Mouse (Mus musculus): ENCODE measurements around the gene Zfp65. TPM values are rescaled to one million over a fixed set of nuclear protein-coding genes. Genes with fewer than 3 reads are reported as not detected.
"Not testable (repeated sequence)": the region's sequence is repeated elsewhere in the genome, so short reads cannot be mapped to it uniquely, and the experiment has no call there.

The Zfp65 gene
- polyA plus RNA-seq, 1 experiment from 2014 or later, result 6.7 TPM

- Histone ChIP-seq H3K27me3 (ENCODE audit: low read depth, poor library complexity, severe bottlenecking) (no peaks in the 10 kb centered on the region), H3K36me3 (no peaks in the 10 kb centered on the region), H3K4me1 (peaks cover 9% of the 10 kb centered on the region), H3K4me3 (no peak within 1 kb of the TSS), H3K9me3 (replicated peaks) (0 out of 2 replicates have a peak, but pooled peaks cover 6% of the 10 kb centered on the region), H3K27ac (replicated peaks) (no peak within 1 kb of the TSS)
- DNase-seq (ENCODE audit: low spot score), result no peak
- 82% methylated on average over 4 of the region's 4 CpGs for whole genome bisulfite sequencing
Observed at GRCm38 (mm10) chr13:67686971-67687370, 42.0 kb downstream of the Zfp65 start, which contains the start of gene Zfp738. Gene Zfp738 (minus strand): TSS chr13:67687071.

- H3K36me3 ChIP-seq; H3K27me3 ChIP-seq (ENCODE audit: low read depth, poor library complexity, severe bottlenecking); DNase-seq (ENCODE audit: low spot score); H3K9me3 ChIP-seq (replicated peaks); H3K4me1 ChIP-seq: not testable (repeated sequence)
- 80% methylated on average over 2 of the region's 2 CpGs for WGBS
- Histone ChIP-seq H3K27ac (replicated peaks) (peak overlapping the region; percentile 82), H3K4me3 (peak overlapping the region; percentile 73)
Observed at GRCm38 (mm10) chr13:67683841-67684240, 45.1 kb downstream of the Zfp65 start.

- peak; percentile 82 for DNase-seq (ENCODE audit: low spot score)
- not testable (repeated sequence) for H3K9me3 ChIP-seq (replicated peaks); H3K36me3 ChIP-seq; H3K27me3 ChIP-seq (ENCODE audit: low read depth, poor library complexity, severe bottlenecking); H3K4me1 ChIP-seq
- 17% methylated on average over 16 of the region's 16 CpGs for WGBS
- peak overlapping the region; percentile 82 for H3K27ac ChIP-seq (replicated peaks)
- peak overlapping the region; percentile 73 for H3K4me3 ChIP-seq
Observed at GRCm38 (mm10) chr13:67682959-67683735, 45.8 kb downstream of the Zfp65 start.

- H3K27me3 ChIP-seq (ENCODE audit: low read depth, poor library complexity, severe bottlenecking), result no peaks in the 10 kb centered on the region
- no peak overlapping the region for H3K4me3 ChIP-seq
- H3K27ac ChIP-seq (replicated peaks), result no peak overlapping the region
- DNase-seq (ENCODE audit: low spot score), result no peak
- WGBS, result 90% methylated on average over 2 of the region's 2 CpGs
- H3K4me1 ChIP-seq, result no peaks in the 10 kb centered on the region
- H3K36me3 ChIP-seq, result peaks cover 17% of the 10 kb centered on the region
- no peaks in the 10 kb centered on the region for H3K9me3 ChIP-seq (replicated peaks)
Observed at GRCm38 (mm10) chr13:67674902-67675301, 54.1 kb downstream of the Zfp65 start.

Other genes with a start within 250 kb of the Zfp65 start
- gene Zfp874b, start 244.9 kb downstream of the Zfp65 start, polyA plus RNA-seq (2016; fragmentation: Nextera tagmentation; extraction: Ambion mirVana), result 1.4 and 1.6 TPM in 2 replicates
- gene Zfp58, start 228.6 kb downstream of the Zfp65 start, polyA plus RNA-seq (2016; fragmentation: Nextera tagmentation; extraction: Ambion mirVana), result 15.1 and 15.9 TPM in 2 replicates
- 0.29 TPM in 1 of 2 replicates, not detected in the other for gene Gm26965, start 203.0 kb downstream of the Zfp65 start, polyA plus RNA-seq (2016; fragmentation: Nextera tagmentation; extraction: Ambion mirVana)
- 24.3 and 27.5 TPM in 2 replicates for gene Zfp87, start 203.0 kb downstream of the Zfp65 start, polyA plus RNA-seq (2016; fragmentation: Nextera tagmentation; extraction: Ambion mirVana)
- gene Zfp748, start 175.3 kb downstream of the Zfp65 start, polyA plus RNA-seq (2016; fragmentation: Nextera tagmentation; extraction: Ambion mirVana), result 17.7 and 19.0 TPM in 2 replicates
- 3.2 and 3.7 TPM in 2 replicates for gene Zfp729b, start 119.5 kb downstream of the Zfp65 start, polyA plus RNA-seq (2016; fragmentation: Nextera tagmentation; extraction: Ambion mirVana)
- not detected in 2 replicates for gene Gm49345, start 91.4 kb downstream of the Zfp65 start, polyA plus RNA-seq (2016; fragmentation: Nextera tagmentation; extraction: Ambion mirVana)
- gene Zfp729a, start 91.4 kb downstream of the Zfp65 start, polyA plus RNA-seq (2016; fragmentation: Nextera tagmentation; extraction: Ambion mirVana), result 2.2 and 3.3 TPM in 2 replicates
- 9.8 and 10.7 TPM in 2 replicates for gene Zfp738, start 42.1 kb downstream of the Zfp65 start, polyA plus RNA-seq (2016; fragmentation: Nextera tagmentation; extraction: Ambion mirVana)
- 5.3 and 5.5 TPM in 2 replicates for gene Zfp85, start 26.1 kb upstream of the Zfp65 start, polyA plus RNA-seq (2016; fragmentation: Nextera tagmentation; extraction: Ambion mirVana)
- gene Zfp493, start 50.5 kb upstream of the Zfp65 start, polyA plus RNA-seq (2016; fragmentation: Nextera tagmentation; extraction: Ambion mirVana), result 4.2 and 5.8 TPM in 2 replicates
- gene Zfp273, start 84.6 kb upstream of the Zfp65 start, polyA plus RNA-seq (2016; fragmentation: Nextera tagmentation; extraction: Ambion mirVana), result 6.3 and 8.5 TPM in 2 replicates
- 1.8 TPM in 2 replicates for gene Gm10037, start 101.9 kb upstream of the Zfp65 start, polyA plus RNA-seq (2016; fragmentation: Nextera tagmentation; extraction: Ambion mirVana)
- not detected in 2 replicates for gene BC048507, start 134.2 kb upstream of the Zfp65 start, polyA plus RNA-seq (2016; fragmentation: Nextera tagmentation; extraction: Ambion mirVana)

All from midbrain, embryonic 10.5 days (tissue).